Mouse (Mus musculus): Measurements from ENCODE around the gene Dmbx1. TPM values are rescaled to one million over a fixed set of nuclear protein-coding genes. Genes with fewer than 3 reads are reported as not detected.

The Dmbx1 gene
- polyA plus RNA-seq (2012; rRNA removed) = not detected in 2 replicates

- TF ChIP-seq CTCF (IDR thresholded peaks at IDR 0.05; ENCODE audit: extremely low read depth, insufficient read depth, insufficient read length, insufficient replicate concordance) = no peak
- TF ChIP-seq POLR2A (IDR thresholded peaks at IDR 0.05; ENCODE audit: low read depth, low read length) = no peak
- Histone ChIP-seq H3K36me3 (ENCODE audit: control insufficient read depth, insufficient read depth, low read length) (no peaks in the 10 kb centered on the region), H3K4me1 (ENCODE audit: control insufficient read depth, insufficient read depth, insufficient read length) (peaks cover 2% of the 10 kb centered on the region; the same call in 1 of the 2 replicates), H3K27ac (ENCODE audit: insufficient read depth, low read length) (no peak within 1 kb of the TSS), H3K27me3 (ENCODE audit: control insufficient read depth, insufficient read depth, low read length) (peaks cover 45% of the 10 kb centered on the region), H3K4me3 (ENCODE audit: extremely low read depth, insufficient read depth, insufficient read length) (no peak within 1 kb of the TSS)
- 2% methylated on average over 71 of the region's 71 CpGs for WGBS
- no peak for DNase-seq (ENCODE audit: low read depth in 1 of 2, low spot score in 2 of 2)
These were observed at the start of gene Dmbx1 for GRCm38 (mm10) chr4:115939295-115940102. Dmbx1 (minus strand) TSS chr4:115939926.

GRCm38 (mm10) chr4:115989382-115989781 lies 49.7 kb upstream of the Dmbx1 start:
- no peak for DNase-seq (ENCODE audit: low read depth in 1 of 2, low spot score in 2 of 2)
- Histone ChIP-seq H3K4me3 (ENCODE audit: extremely low read depth, insufficient read depth, insufficient read length) (no peak overlapping the region), H3K27me3 (ENCODE audit: control insufficient read depth, insufficient read depth, low read length) (no peaks in the 10 kb centered on the region), H3K27ac (ENCODE audit: insufficient read depth, low read length) (no peak overlapping the region), H3K36me3 (ENCODE audit: control insufficient read depth, insufficient read depth, low read length) (no peaks in the 10 kb centered on the region), H3K4me1 (ENCODE audit: control insufficient read depth, insufficient read depth, insufficient read length) (no peaks in the 10 kb centered on the region)
- TF ChIP-seq CTCF (IDR thresholded peaks at IDR 0.05; ENCODE audit: extremely low read depth, insufficient read depth, insufficient read length, insufficient replicate concordance) = no peak
- TF ChIP-seq POLR2A (IDR thresholded peaks at IDR 0.05; ENCODE audit: low read depth, low read length) = no peak
- WGBS = 76% methylated on average over 7 of the region's 7 CpGs

DNA sequence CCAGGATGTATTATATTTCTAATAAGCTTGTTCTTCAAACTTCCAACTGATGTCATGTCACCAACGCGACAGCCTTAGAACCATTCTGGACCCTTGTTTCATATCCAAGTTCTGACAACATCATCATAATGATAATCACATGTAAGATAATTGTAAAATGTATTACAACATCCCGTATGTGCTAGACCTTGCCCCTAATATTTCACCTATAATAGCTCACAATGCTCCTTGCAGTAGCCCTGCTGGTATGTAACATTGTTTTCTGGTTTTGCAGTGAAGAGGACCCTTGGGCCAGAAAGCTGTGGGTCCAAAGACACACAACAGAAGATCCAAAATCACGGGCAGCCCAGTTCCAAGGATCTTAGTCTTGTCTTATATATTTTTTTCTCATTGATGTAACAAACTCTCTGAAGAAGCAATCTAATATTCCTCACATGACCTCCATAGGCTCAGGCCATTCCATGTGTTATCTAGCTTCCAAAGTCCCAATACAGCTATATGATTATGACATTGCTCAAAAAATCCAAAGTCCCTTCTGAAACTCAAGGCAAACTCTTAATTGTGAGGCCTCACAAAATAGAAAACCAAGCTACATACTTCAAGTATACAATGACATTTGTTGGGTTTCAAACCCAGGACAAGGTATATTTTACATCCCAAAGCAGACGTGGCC lies 48.3 kb upstream of the Dmbx1 start:
- 78% methylated on average over 5 of the region's 5 CpGs for WGBS
- TF ChIP-seq POLR2A (IDR thresholded peaks at IDR 0.05; ENCODE audit: low read depth, low read length) (no peak), CTCF (IDR thresholded peaks at IDR 0.05; ENCODE audit: extremely low read depth, insufficient read depth, insufficient read length, insufficient replicate concordance) (no peak)
- no peak for DNase-seq (ENCODE audit: low read depth in 1 of 2, low spot score in 2 of 2)
- no peaks in the 10 kb centered on the region for H3K36me3 ChIP-seq (ENCODE audit: control insufficient read depth, insufficient read depth, low read length)
- H3K4me1 ChIP-seq (ENCODE audit: control insufficient read depth, insufficient read depth, insufficient read length) = no peaks in the 10 kb centered on the region
- H3K27me3 ChIP-seq (ENCODE audit: control insufficient read depth, insufficient read depth, low read length) = no peaks in the 10 kb centered on the region
- H3K27ac ChIP-seq (ENCODE audit: insufficient read depth, low read length) = no peak overlapping the region
- H3K4me3 ChIP-seq (ENCODE audit: extremely low read depth, insufficient read depth, insufficient read length) = no peak overlapping the region

DNA sequence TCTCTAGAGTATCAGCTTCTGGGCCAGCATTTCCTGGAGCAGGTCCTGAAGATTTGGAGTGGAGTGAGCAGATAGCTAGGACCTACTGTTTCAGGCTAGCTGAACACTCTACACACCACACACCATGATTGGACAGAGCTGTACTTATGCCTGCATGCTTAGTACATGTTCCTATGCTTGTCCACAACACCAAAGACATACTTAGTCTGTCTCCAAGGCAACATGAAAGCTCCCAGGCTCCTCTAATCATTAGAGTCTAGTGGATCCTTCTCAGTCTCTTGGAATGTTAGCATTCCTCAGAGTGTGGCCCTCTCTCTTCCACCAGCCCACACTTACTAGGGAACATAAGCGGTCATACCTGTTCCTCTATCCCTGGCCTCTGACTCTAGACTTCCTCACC lies 47.7 kb upstream of the Dmbx1 start:
- no peak overlapping the region for H3K27ac ChIP-seq (ENCODE audit: insufficient read depth, low read length)
- H3K4me1 ChIP-seq (ENCODE audit: control insufficient read depth, insufficient read depth, insufficient read length) = no peaks in the 10 kb centered on the region
- no peak overlapping the region for H3K4me3 ChIP-seq (ENCODE audit: extremely low read depth, insufficient read depth, insufficient read length)
- DNase-seq (ENCODE audit: low read depth in 1 of 2, low spot score in 2 of 2) = no peak
- H3K27me3 ChIP-seq (ENCODE audit: control insufficient read depth, insufficient read depth, low read length) = no peaks in the 10 kb centered on the region
- H3K36me3 ChIP-seq (ENCODE audit: control insufficient read depth, insufficient read depth, low read length) = no peaks in the 10 kb centered on the region
- TF ChIP-seq POLR2A (IDR thresholded peaks at IDR 0.05; ENCODE audit: low read depth, low read length) = no peak
- no peak for TF ChIP-seq CTCF (IDR thresholded peaks at IDR 0.05; ENCODE audit: extremely low read depth, insufficient read depth, insufficient read length, insufficient replicate concordance)
- WGBS = 79% methylated on average over 1 of the region's 1 CpGs

DNA sequence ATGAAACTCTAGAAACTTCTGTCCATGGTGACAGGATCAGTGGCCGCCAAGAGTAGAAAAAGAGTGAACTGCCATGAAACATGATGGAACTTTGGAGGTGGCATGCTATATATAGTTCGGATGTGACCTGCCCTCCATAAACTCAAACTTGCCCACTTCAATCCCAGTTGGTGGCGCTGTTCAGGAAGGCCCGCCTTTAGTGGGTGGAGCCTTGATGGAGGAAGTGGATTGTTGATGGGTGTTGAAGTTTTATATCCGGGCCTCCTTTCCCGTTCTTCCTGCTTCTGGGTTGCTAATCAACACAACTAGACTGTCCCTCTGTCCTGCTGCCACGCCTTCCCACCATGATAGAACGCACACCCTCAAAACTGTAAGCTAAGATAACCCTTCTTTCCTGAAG lies 45.2 kb upstream of the Dmbx1 start:
- TF ChIP-seq CTCF (IDR thresholded peaks at IDR 0.05; ENCODE audit: extremely low read depth, insufficient read depth, insufficient read length, insufficient replicate concordance) = no peak
- TF ChIP-seq POLR2A (IDR thresholded peaks at IDR 0.05; ENCODE audit: low read depth, low read length) = no peak
- no peaks in the 10 kb centered on the region for H3K36me3 ChIP-seq (ENCODE audit: control insufficient read depth, insufficient read depth, low read length)
- H3K4me3 ChIP-seq (ENCODE audit: extremely low read depth, insufficient read depth, insufficient read length) = no peak overlapping the region
- no peaks in the 10 kb centered on the region for H3K4me1 ChIP-seq (ENCODE audit: control insufficient read depth, insufficient read depth, insufficient read length)
- WGBS = 50% methylated on average over 8 of the region's 8 CpGs
- 0 out of 2 replicates have a peak, but pooled peaks cover 1% of the 10 kb centered on the region for H3K27me3 ChIP-seq (ENCODE audit: control insufficient read depth, insufficient read depth, low read length)
- H3K27ac ChIP-seq (ENCODE audit: insufficient read depth, low read length) = no peak overlapping the region
- no peak for DNase-seq (ENCODE audit: low read depth in 1 of 2, low spot score in 2 of 2)

- peak; percentile 18 to 67 for DNase-seq (ENCODE audit: low read depth in 1 of 2, low spot score in 2 of 2)
- TF ChIP-seq POLR2A (IDR thresholded peaks at IDR 0.05; ENCODE audit: low read depth, low read length) (no peak), CTCF (IDR thresholded peaks at IDR 0.05; ENCODE audit: extremely low read depth, insufficient read depth, insufficient read length, insufficient replicate concordance) (peak; percentile 60; the same call in 1 of the 2 replicates)
- no peaks in the 10 kb centered on the region for H3K36me3 ChIP-seq (ENCODE audit: control insufficient read depth, insufficient read depth, low read length)
- 8% methylated on average over 13 of the region's 13 CpGs for WGBS
- peaks cover 1% of the 10 kb centered on the region; the same call in 1 of the 2 replicates for H3K27me3 ChIP-seq (ENCODE audit: control insufficient read depth, insufficient read depth, low read length)
- no peaks in the 10 kb centered on the region for H3K4me1 ChIP-seq (ENCODE audit: control insufficient read depth, insufficient read depth, insufficient read length)
- H3K27ac ChIP-seq (ENCODE audit: insufficient read depth, low read length) = no peak overlapping the region
- H3K4me3 ChIP-seq (ENCODE audit: extremely low read depth, insufficient read depth, insufficient read length) = no peak overlapping the region
These were observed 44.4 kb upstream of the Dmbx1 start for GRCm38 (mm10) chr4:115984111-115984510.
